Mouse (Mus musculus) gastrocnemius, postnatal 14 days (tissue): ENCODE measurements around the gene Klc2. TPM values are rescaled to one million over a fixed set of nuclear protein-coding genes. Genes with fewer than 3 reads are reported as not detected.

ENCODE experiments used
- DNase-seq: peaks from one replicate; pipeline ENCODE4 v3.0.0; 2021; ENCODE audit warnings: mixed read lengths
- intact Hi-C: fragments of 180-260 bp; cut with DNase I; formaldehyde crosslinking; loops from one replicate; pipeline ENCODE4 v1.15.1; 2025; ENCODE audit warnings: low total_unique reads
- total RNA-seq, 2 experiments: library from RNA; stranded (reverse); gene quantifications; 2 replicates each; pipeline ENCODE4 v1.2.3; 2021

Klc2 gene
- total RNA-seq, 2 experiments from 2014 or later, result 32.1 to 34.3 TPM

DNA sequence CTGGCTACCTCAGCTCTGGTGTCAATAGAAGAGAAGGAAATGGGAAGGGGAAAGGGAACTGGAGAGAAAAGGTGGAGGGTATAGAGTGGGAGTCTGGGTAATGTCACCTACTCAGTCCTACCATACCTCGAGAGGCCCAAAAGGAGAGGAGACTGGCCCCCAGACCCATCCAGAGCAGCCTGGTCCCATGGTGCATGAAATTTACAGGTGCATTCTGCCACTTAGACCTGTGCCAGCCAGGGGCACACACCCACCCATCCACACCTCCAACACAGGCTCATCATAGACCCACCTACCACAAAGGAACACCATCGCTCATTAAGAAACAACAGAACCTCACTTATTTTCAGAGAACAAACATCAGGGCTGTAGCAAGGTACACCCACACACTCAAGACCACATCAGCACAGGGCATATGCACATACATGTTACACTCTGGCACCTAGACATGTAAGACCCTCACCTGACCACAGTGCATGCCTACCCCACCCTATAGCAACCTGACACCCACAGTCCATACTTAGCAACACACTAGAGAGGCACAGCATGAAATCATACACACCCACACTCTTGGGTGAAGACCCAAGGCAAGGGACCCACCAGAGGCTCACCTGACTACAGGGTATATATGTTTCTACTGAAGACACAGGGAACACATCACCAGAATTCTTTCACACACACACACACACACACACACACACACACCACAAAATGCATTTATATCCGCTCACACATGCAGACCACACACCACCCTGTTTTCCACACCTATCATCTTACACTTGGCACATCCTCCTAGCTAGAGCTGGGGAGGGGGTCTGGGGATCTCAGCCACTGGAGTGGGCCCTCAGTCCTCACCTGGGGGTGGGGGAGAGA is 34.2 kb downstream of the Klc2 start:
- intact Hi-C loops, result no loop called here
- DNase-seq, result no peak

DNA sequence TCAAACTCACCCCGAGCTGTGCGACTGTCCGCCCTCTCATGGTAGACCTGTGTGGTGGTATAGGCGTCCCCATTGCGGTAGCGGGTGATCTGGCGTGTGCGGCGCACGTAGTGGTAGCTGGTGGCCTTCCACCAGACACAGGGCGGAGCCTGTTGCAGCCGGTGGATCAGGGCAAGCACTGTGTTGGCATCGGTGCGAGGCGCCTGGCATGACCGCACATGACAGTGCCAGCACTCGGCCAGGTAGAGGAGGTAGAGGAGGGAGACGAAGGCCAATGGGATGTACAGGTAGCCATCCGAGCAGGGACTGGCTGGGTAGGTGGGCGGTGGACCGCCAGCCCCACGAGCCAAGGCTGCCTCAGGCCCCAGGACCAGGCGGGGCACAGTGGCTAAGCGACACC is 35.8 kb downstream of the Klc2 start:
- intact Hi-C loops, result no loop called here

DNA sequence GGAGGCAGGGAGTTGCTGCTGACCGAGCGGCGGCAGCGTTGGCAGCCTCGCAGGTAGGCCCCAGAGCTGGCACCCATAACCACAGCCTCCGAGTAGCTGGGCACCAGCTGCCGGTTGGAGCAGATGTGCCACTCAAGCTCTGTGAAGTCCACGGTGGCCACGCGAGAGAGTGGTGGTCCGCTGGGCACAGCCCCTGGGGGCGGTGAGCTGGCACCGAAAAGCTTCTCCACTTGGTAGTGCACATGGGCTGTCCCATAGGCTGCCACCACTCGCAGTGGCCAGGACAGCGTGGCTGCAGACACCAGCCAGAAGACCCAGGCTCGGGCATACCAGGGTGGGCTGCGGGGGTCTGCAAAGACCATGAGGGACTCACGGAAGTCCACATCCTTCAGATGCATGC is 36.4 kb downstream of the Klc2 start:
- intact Hi-C loops, result no loop called here
- no peak for DNase-seq

More for the DNA sequence above, 35.8 kb downstream of the Klc2 start:
- no peak for DNase-seq

DNA sequence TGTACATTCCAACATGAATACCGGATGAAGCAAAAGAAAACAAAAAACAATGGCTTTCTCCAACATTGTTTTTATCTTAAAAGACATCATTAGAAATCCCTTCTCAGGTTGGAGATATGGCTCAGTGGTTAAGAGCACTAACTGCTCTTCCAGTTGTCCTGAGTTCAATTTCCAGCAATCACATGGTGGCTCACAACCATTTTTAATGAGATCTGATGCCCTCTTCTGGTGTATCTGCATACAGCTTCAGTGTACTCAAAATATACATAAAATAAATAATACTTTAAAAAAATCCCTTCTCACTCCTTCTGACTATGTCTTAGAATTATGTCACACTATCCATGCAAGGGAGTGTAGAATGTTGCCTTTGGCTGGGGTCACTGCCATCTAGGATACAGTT is 39.1 kb downstream of the Klc2 start:
- intact Hi-C loops, result no loop called here
- DNase-seq, result no peak

DNA sequence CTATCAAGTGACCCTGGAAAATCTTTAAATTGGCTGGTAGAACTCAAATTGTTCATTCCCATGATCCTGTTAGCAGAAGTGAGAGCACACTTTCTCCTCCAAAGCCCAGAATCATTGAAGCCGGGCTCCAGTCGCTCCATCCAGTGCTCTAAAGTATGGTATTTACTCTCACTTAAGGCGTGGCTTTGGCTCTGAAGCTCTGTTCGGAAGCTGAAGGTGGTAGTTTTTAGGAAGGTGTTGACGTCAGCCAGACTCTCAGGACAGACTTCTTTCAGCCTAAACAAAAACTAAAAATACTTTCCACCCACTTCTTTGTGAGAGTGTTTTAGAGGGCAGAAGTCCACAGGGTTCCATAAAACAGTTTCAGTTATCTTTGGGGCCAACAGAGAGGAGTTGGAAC is 44.8 kb downstream of the Klc2 start:
- intact Hi-C loops, result no loop called here
- no peak for DNase-seq

DNA sequence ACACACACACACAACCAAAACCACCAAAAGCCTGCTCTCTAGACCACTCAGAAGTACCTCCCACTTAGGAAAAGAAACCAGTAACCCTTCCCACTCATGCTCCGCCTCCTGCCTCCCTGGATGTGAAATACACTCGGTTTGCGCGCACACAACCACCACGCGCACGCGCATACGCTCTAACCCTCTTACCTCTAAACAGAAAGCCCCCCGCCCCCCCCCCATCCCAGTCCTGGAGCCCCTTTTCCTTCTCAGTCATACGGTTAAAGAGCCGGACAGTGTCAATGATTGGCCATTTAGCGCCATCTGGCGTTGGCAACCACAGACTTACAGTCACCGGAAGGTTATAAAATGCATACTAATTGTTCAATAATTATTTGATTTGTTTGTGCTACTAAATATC is 45.3 kb downstream of the Klc2 start:
- intact Hi-C loops, result no loop called here
- peak; percentile 50 for DNase-seq

DNA sequence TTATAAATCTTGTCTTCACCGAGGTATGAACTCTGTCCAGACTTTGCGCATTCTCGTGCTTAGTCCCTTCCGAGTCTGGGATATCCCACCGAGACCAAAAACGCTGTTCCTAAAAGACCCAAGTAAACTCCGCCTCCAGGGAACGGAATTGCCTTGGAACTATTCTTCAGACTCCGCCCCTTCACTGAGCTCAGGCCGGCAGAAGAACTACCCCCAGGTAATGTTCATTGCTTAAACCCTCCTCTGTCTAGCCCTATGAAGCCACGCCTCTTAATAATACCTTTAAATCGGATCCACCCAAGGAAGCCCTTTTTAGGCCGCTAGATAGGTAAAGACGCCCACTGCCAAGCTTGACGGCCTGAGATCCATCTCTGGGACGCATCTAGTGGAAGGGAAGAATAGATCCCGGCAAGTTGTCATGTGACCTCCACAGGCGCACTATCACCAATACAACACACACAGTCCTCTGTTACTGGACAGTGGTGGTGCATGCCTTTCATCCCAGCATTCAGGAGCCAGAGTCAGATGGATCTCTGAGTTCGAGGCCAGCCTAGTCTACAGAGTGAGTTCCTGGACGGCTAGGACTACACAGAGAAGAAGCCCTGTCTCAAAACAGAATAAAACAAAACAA is 45.9 kb downstream of the Klc2 start:
- intact Hi-C loops, result no loop called here

DNA sequence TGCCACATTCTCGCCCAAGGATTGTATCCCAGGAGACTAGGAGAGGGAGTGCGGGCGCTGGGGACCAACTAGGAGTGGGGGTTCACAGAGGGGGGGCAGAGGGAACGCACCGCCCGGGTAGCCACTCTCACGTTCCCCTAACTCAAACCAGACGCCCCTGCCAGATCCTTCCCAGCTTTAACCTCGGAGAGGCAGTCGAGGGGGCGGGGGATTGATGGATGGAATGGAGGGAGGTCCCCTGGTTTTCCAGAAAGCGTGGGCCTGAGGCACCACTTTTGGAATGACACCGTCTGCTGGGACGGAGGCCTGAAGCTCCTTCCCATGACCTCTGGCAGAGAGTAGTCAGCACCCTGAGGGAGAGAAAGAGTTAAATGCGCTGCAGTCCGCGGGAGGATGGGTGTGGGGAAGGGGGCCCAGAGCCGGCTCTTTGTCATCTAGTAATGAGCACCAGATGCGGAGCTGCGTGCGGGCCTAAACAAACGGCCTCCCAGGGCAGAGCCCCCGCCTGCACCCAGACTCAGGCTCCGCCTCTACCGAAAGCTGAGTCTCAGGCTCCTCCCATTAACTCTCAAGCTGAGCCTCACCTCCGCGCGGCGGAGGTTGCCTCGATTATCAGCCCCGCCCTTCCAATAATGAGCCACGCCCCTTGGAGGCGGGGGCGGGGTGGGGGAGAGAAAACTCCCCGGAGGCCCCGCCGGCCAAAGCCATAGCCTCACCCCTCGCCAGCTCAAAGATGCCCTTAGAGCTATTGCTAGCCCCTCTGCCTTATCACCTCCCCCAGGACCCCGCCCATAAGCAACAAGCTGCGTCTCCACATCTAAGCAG is 46.6 kb downstream of the Klc2 start:
- intact Hi-C loops, result no loop called here
- peak; percentile 80 for DNase-seq

More for the DNA sequence above, 45.9 kb downstream of the Klc2 start:
- DNase-seq, result no peak

DNA sequence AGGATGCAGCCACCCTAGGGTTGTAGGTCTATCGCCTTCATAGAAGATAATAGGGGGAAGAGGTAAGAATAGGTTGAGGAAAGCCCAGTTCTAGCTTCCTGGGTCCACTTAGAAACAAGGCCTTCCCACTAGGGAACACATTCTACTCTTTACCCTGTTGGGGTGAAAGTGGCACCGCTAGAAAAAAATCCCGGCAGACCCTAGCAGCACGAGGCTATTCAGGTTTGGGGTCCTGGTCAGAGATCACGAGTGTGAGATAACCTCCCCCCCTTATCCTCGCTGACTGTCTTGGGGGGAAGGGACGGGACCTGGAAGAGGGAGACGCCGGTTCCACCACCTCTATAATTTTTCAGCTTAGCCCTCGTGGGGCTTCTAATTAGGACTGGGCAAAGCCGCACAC is 47.3 kb downstream of the Klc2 start:
- intact Hi-C loops, result no loop called here

DNA sequence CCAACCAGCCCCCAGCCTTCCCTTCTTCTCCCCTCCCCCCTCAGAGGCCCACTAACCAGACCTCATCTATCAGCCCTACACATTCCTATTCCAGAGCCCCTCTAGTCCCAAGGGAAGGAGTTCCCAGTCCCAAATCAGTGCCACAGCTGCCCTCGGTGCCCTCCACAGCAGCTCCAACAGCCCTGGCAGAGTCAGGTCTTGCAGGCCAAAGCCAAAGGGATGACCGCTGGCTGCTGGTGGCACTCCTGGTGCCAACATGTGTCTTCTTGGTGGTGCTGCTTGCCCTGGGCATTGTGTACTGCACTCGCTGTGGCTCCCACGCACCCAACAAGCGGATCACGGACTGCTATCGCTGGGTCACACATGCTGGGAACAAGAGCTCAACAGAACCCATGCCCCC is 48.4 kb downstream of the Klc2 start:
- intact Hi-C loops, result no loop called here
- DNase-seq, result no peak

More for the DNA sequence above, 47.3 kb downstream of the Klc2 start:
- no peak for DNase-seq

DNA sequence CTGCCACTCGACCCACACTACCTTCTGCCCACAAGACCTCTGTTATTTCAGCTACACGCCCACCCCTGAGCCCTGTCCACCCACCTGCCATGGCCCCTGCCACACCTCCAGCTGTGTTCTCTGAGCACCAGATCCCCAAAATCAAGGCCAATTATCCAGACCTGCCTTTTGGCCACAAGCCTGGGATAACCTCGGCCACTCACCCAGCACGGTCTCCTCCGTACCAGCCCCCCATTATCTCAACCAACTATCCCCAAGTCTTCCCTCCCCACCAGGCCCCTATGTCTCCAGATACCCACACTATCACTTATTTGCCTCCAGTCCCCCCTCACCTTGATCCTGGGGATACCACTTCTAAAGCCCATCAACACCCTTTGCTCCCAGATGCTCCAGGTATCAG is 48.9 kb downstream of the Klc2 start:
- intact Hi-C loops, result no loop called here
- DNase-seq, result no peak

DNA sequence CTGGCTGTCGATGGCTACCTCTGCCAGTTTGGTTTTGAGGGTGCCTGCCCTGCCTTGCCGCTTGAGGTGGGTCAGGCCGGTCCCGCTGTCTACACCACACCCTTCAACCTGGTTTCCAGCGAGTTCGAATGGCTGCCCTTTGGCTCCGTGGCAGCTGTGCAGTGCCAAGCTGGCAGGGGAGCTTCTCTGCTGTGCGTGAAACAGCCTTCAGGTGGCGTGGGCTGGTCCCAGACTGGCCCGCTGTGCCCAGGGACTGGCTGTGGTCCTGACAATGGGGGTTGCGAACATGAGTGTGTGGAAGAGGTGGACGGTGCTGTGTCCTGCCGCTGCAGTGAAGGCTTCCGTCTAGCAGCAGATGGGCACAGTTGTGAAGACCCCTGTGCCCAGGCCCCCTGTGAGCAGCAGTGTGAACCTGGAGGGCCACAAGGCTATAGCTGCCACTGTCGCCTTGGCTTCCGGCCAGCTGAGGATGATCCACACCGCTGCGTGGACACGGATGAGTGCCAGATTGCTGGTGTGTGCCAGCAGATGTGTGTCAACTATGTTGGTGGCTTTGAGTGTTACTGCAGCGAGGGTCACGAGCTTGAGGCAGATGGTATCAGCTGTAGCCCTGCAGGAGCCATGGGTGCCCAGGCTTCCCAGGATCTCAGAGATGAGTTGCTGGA is 49.7 kb downstream of the Klc2 start:
- DNase-seq, result no peak
- intact Hi-C loops, result no loop called here

DNA sequence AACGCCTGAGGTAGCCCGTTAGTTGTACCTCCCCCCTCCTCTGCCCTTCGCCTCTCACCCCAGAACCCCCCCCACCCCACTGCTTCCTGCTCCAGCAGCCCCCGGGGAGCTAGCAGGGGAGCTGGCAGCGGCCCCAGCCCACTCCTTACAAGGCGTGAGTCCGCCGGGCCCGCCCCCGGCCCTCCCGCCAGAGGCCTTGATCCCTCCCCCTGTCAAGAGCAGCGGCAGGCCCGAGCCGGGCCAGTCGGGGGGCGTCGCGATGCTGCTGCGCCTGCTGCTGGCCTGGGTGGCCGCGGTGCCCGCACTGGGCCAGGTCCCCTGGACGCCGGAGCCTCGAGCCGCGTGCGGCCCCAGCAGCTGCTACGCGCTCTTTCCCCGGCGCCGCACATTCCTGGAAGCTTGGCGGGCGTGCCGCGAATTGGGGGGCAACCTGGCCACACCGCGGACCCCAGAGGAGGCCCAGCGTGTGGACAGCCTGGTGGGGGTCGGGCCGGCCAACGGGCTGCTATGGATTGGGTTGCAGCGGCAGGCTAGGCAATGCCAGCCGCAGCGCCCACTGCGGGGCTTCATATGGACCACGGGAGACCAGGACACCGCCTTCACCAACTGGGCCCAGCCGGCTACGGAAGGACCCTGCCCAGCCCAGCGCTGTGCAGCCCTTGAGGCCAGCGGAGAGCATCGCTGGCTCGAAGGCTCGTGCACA is 50.3 kb downstream of the Klc2 start, which contains the start of gene Cd248:
Gene Cd248, plus strand, starts transcription at position 212 of the 703 bp plus-strand sequence.
- DNase-seq, result peak; percentile 90
- intact Hi-C loops, result no loop called here

DNA sequence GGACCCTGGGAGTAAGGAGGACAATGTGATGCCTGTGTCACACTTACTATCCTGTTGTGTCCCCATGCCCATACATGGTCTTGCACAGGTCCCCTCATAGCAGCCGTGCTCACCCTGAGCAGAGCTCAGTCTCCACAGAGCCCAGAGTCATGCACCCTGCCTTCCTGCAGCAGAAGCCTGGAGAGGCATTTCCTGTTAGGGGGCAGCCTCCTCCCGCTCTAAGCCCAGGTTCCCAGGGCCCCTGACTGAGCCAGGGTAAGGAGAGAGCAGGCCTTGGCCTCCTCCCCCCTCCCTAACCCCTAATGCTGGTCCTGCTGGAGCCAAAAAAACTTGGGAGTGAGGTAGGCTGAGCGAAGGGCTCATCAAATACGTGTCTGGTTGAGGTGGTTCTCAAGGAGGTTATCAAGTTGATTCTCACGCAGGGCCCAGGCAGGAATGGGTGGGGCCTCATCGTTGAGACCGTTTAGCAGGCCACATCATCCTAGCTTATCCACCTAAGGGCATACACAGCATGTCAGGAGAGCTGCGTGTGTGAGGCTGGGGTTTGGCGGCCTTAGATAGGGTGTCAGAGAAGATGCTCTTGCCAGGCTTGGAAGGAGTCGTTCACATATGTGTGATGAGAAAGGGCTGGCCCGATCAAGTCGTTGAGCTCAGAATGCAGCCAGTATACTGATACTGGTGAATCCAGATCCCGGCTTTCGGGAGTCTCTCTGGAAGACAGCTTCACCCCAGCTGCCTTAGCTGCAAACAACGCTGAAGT is 51.1 kb downstream of the Klc2 start:
- intact Hi-C loops, result no loop called here

DNA sequence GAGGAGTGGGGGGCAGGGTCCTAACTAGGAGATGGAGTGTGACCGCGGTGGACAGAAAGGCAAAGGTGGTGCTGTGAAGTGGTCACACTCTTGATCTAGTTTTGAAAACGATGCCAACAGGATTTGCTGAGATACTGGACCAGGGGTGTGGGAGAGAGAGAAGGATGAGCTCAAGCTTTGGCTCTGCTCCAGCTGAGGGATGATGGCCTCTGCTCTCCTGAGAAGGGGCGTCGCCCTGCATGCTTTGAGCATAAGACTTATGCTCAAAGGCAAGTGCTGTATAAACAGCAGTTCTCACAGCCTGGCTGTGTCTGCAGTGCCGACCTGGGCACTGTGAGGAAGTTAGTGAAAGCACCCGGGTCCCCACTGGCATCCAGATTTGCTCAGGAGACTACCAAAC is 53.3 kb downstream of the Klc2 start:
- intact Hi-C loops, result no loop called here
- DNase-seq, result peak; percentile 73

More for the DNA sequence above, 51.1 kb downstream of the Klc2 start:
- no peak for DNase-seq

DNA sequence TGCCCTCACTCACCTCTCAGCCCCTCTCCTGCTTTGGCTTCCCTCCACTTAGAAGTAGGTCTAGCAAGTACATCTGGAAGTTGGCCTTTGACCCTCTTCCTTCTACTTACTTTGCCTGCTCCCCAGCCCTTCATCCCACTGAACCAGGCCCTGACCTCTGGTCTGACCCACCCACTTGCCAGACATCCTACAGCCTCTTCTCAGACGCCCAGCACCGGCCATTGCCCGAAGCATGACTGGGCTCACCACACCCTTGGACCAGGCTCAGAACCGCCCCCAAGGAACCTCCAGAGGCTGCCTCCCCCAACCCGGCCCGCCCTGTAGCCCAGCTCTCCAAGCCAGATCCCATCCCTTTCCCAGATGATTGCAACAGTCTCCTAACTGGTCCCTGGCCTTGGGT is 55.9 kb downstream of the Klc2 start:
- intact Hi-C loops, result no loop called here
- peak; percentile 69 for DNase-seq

DNA sequence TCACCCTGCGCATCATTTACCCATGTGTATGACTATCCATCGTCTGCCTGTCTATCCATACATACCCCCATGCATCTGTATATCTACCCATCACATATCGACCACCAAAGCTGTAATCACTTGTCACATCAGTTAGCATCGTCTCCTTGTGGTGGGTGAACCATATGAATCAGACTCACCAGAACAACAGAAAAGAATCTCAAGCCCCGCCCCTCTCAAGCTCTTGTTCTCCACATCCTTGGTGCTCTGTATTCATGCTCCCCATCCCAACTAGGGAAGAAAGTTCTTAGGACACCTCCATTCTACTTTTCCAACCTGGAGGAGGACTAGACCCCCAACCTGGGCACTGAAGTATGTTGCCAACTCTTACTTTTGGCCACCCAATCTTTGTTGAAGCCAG is 56.3 kb downstream of the Klc2 start:
- no peak for DNase-seq
- intact Hi-C loops, result no loop called here
